Mouse (Mus musculus): ENCODE data around the gene Bag5. TPM values are rescaled to one million over a fixed set of nuclear protein-coding genes. Genes with fewer than 3 reads are reported as not detected.

The Bag5 gene
- polyA plus RNA-seq, 1 experiment from 2014 or later: 36.2 TPM

DNA sequence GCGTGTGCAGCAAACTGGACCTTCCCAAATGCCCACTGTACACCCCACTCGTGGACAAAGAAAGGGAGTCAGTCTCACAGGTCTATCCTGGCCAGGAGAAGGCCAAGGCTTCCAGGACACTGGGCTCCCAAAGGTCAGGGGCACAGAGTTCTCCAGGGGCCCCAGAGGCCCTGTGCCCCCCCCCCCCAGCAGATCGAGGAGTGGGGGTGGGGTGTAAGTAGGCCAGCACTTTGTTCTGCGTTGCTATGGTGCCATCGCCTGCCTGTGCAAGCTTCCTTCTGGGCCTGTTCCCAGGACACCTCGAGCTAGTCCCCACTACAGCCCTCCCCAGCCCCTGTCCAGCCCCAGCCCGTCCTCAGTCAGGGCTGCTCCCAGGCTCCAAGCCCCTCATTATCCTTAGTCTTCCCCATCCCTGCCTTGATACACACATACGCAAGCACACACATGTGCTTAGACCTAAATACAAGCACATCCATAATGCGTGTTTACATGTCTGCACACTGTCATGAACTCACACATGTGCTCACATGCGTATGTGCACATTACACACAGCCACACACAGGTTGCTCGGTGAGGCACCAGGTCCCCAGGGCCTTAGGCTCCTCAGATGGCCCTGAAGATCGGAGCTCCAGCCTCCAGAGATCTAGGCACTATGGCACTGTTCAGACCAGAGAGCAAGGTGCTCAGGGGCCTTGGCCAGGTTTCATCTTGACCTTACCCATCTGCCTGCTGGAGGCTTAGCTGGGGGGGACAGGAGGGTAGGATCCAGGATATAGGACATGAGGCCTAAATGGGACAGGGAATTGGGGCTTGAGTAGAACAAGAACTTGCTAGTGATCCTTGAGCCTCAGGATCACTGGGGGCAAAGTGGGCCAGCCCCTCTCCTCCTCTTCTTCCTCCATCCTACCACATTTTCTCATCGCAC is 17.9 kb downstream of the Bag5 start:
- peak overlapping the region; percentile 17; the same call in 1 of the 2 replicates for H3K9ac ChIP-seq
- no peak overlapping the region for H3K4me2 ChIP-seq
- no peaks in the 10 kb centered on the region for H3K9me3 ChIP-seq (replicated peaks)
- H3K36me3 ChIP-seq: no peaks in the 10 kb centered on the region
- H3K4me3 ChIP-seq: no peak overlapping the region
- 63% methylated on average over 13 of the region's 13 CpGs for WGBS
- peak overlapping the region; percentile 50 for H3K27ac ChIP-seq
- H3K4me1 ChIP-seq (replicated peaks): peaks cover 46% of the 10 kb centered on the region
- ATAC-seq (replicated peaks; ENCODE audit: insufficient number of reproducible peaks, insufficient read depth, low FRiP score, low read depth): no peak
- no peaks in the 10 kb centered on the region for H3K27me3 ChIP-seq

DNA sequence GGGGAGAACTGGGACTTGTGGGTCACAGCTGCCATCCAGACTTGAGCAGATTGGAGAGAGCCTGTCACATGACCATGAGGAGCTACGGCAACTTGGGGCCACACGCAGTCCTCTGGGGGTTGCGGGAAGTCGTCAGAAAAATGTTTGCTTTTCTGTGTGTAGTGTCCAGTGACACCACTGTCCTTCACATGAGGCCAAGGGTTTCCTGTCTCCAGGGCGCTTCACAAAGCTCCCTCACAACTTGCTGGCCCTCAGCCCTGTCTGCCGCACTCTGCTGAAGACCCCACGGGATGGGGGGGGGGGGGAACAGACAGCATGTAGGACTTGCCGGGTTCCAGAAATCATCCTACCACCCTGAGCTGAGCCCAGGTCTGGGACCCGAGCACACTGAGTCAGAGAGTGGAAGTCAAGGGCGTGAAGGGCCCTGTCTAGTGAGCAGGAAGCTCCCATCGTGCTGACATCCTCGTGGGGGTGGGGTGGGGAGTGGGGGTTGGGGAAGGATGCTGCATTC is 18.7 kb downstream of the Bag5 start:
- peak; percentile 24; the same call in 1 of the 2 replicates for ATAC-seq (replicated peaks; ENCODE audit: insufficient number of reproducible peaks, insufficient read depth, low FRiP score, low read depth)
- Histone ChIP-seq H3K4me1 (replicated peaks) (peaks cover 52% of the 10 kb centered on the region), H3K9me3 (replicated peaks) (no peaks in the 10 kb centered on the region), H3K36me3 (no peaks in the 10 kb centered on the region), H3K27me3 (no peaks in the 10 kb centered on the region), H3K4me3 (no peak overlapping the region), H3K9ac (no peak overlapping the region), H3K4me2 (no peak overlapping the region), H3K27ac (peak overlapping the region; percentile 50)
- 23% methylated on average over 12 of the region's 12 CpGs for WGBS

DNA sequence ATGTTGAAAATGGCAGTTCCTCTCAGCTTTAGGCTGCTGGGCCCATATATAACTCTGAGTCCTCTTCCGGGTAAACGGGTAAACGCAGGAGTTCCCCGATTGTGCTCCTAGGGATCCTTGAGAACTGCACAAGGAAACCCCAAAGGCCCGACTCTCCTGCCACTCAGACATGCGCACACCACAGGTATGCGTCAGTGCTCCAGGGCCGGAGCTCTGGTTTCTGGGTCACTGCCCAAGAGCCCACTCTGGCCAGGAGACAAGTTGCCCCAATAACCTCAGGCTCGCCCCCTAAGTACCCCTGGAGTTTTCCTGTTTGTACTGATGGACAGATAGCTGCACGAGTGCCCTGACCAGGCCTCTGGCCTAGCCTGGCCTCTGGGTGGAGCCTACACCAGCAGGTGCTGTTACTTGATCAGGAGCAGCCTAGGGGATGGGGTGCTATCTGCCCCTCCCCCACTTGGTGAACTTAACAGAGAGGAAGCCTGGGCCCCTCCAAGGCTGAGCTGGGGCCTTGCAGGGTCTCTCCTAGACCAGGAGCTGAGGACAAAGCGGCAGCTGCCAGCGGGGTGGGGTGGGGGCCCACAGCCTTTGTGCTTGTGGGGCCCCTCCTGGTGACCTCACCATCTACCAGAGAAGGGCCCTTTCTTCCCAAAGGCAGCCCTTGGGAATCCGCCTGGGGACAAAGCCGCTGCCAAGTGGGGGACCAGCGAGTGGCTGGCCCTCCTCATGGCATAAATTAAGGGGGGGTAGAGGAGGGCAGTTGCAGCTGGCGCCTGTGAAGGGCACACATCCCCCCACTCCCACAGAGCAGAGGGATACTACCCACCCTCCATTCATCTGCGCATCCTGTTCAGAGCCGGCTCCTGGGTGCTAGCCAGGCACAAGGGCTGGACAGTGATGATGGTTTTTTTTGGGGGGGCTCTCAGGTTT is 19.5 kb downstream of the Bag5 start:
- 57% methylated on average over 18 of the region's 18 CpGs for WGBS
- Histone ChIP-seq H3K36me3 (no peaks in the 10 kb centered on the region), H3K27me3 (no peaks in the 10 kb centered on the region), H3K4me1 (replicated peaks) (peaks cover 56% of the 10 kb centered on the region), H3K9ac (no peak overlapping the region), H3K27ac (peak overlapping the region; percentile 50), H3K4me3 (no peak overlapping the region), H3K4me2 (no peak overlapping the region), H3K9me3 (replicated peaks) (no peaks in the 10 kb centered on the region)
- ATAC-seq (replicated peaks; ENCODE audit: insufficient number of reproducible peaks, insufficient read depth, low FRiP score, low read depth): no peak

DNA sequence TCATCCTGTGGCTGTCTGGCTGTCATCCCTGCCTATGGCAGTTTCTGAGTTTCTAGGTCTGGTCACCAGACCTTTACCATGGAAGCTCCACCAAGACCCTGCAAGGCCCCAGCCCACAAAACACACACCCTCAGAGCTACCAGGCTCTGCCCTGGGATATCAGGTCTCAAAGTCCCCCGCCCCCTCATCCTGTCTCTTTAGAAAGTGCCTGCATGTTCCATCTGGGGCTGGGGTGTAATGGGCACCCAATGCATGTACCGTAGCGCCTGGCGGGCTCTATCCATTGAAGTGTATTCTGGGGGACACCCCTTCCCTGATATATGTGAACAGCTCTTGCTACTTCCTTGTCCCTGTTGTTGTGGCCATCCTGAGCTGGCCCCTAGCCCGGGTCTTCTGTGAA is 20.2 kb downstream of the Bag5 start:
- H3K4me2 ChIP-seq: no peak overlapping the region

DNA sequence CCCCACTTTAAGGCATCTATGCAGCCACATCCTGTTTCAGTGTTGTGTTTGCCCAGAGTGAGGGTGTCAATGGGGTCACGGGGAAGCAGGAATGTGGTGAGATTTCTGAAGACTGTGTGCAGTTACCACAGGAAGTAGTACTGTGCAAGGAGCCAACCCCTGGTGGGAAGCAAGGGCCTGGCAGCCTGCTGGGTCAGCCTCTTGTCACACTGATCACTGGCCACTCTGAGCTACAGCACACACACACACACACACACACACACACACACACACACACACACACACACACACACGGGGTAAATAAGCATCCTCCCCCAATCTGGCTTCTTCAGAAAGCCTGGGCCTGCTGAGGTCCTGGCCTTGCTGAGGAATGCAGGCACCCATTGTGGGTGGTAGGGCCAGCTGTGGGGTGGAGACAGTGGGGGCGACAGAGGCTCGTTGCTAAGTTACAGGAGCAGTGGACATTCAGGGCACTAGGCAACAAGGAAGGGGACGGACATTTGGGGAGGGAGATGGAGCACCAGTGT is 21.6 kb downstream of the Bag5 start:
- peaks cover 74% of the 10 kb centered on the region for H3K4me1 ChIP-seq (replicated peaks)
- 0 out of 2 replicates have a peak overlapping the region, but pooled peaks have one; percentile 40 for H3K27ac ChIP-seq
- H3K9me3 ChIP-seq (replicated peaks): no peaks in the 10 kb centered on the region
- H3K27me3 ChIP-seq: no peaks in the 10 kb centered on the region
- H3K4me3 ChIP-seq: no peak overlapping the region
- no peaks in the 10 kb centered on the region for H3K36me3 ChIP-seq
- no peak overlapping the region for H3K4me2 ChIP-seq
- no peak for ATAC-seq (replicated peaks; ENCODE audit: insufficient number of reproducible peaks, insufficient read depth, low FRiP score, low read depth)
- WGBS: 28% methylated on average over 5 of the region's 5 CpGs
- no peak overlapping the region for H3K9ac ChIP-seq

More for the DNA sequence above, 20.2 kb downstream of the Bag5 start:
- H3K27me3 ChIP-seq: no peaks in the 10 kb centered on the region
- ATAC-seq (replicated peaks; ENCODE audit: insufficient number of reproducible peaks, insufficient read depth, low FRiP score, low read depth): no peak
- H3K4me3 ChIP-seq: no peak overlapping the region
- WGBS: 90% methylated on average over 5 of the region's 5 CpGs
- no peak overlapping the region for H3K9ac ChIP-seq
- H3K36me3 ChIP-seq: no peaks in the 10 kb centered on the region
- peaks cover 59% of the 10 kb centered on the region for H3K4me1 ChIP-seq (replicated peaks)
- H3K9me3 ChIP-seq (replicated peaks): no peaks in the 10 kb centered on the region
- H3K27ac ChIP-seq: no peak overlapping the region

DNA sequence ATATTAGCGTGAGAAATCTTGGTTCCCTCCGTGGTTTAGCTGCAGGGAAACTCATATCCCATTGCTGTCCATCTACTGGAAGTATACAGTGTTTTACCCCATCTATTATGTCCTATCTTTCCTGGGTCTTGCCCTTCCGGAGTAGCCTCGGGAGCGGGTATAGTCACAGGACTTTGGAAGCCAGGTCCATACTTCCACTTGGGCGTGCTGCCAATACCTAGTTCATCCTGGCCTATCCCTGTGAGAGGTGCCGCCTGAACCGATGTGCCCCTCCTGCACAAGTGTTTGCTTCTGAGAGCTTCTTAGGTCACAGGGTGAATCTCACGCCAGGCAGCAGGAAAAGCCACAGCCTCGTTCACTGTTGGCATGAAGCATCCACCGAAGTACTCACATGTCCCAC is 23.6 kb downstream of the Bag5 start:
- 52% methylated on average over 11 of the region's 11 CpGs for WGBS
- H3K4me3 ChIP-seq: no peak overlapping the region
- H3K36me3 ChIP-seq: no peaks in the 10 kb centered on the region
- ATAC-seq (replicated peaks; ENCODE audit: insufficient number of reproducible peaks, insufficient read depth, low FRiP score, low read depth): no peak
- H3K27me3 ChIP-seq: no peaks in the 10 kb centered on the region
- H3K4me2 ChIP-seq: no peak overlapping the region
- peaks cover 66% of the 10 kb centered on the region for H3K4me1 ChIP-seq (replicated peaks)
- no peak overlapping the region for H3K9ac ChIP-seq
- H3K27ac ChIP-seq: no peak overlapping the region
- H3K9me3 ChIP-seq (replicated peaks): no peaks in the 10 kb centered on the region

DNA sequence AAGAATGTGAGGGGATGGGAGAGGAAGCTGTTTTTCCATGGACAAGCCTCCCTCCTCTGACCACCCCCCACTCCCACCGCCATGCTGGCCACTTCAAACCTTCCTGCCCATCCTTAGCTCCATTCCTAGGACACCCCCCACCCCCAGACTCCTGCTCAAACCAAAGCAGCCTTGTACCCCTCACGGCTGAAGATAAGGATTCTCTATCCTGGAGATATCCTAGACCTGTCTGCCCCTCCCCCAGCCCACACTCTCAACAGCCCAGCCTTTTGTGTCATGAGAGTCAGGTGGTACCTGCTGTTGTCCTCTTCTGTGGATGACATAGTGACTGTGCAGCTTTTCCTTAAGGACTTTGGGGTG is 25.0 kb downstream of the Bag5 start:
- ATAC-seq (replicated peaks; ENCODE audit: insufficient number of reproducible peaks, insufficient read depth, low FRiP score, low read depth): no peak
- peaks cover 60% of the 10 kb centered on the region for H3K4me1 ChIP-seq (replicated peaks)
- no peaks in the 10 kb centered on the region for H3K27me3 ChIP-seq
- H3K4me3 ChIP-seq: no peak overlapping the region
- no peaks in the 10 kb centered on the region; the same call in 1 of the 2 replicates for H3K36me3 ChIP-seq
- H3K4me2 ChIP-seq: peak overlapping the region; percentile 39
- peak overlapping the region; percentile 98 for H3K27ac ChIP-seq
- WGBS: 17% methylated on average over 2 of the region's 2 CpGs
- no peak overlapping the region for H3K9ac ChIP-seq
- no peaks in the 10 kb centered on the region for H3K9me3 ChIP-seq (replicated peaks)

DNA sequence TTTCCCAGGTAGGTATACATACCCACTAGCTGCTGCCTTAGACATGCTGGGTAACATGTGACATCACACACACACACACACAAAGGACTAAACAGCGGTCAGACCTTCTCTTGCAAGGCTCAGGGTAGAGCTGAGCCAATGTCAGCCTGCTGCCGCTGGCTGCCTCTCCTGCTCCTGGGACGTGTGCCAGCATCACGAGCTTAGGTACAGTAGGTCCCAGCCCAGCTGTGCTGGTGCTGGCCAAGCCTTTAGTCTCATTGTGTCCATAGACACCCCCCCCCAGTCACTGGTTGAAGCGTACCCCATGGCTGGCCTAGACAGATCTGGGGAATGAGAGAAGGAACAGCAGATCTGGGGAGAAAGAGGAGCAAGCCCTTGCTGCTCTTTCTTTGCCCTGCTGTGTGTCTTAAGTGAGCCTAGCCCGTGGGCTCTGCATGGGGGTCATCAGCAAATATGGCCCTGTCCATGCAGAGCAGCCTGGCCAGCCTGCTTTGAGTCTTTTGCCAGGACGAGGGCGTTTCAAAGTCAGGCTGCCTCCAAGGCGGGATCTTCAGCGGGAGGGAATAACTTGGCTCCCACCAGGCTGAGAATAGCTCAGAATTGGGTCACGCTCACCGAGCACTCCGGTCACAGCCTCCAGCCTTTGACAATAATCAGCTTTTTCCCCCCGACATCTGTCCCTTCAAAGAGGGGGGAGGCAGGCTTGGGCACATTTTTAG is 25.5 kb downstream of the Bag5 start:
- H3K4me1 ChIP-seq (replicated peaks): peaks cover 61% of the 10 kb centered on the region
- no peaks in the 10 kb centered on the region; the same call in 1 of the 2 replicates for H3K36me3 ChIP-seq
- no peaks in the 10 kb centered on the region for H3K9me3 ChIP-seq (replicated peaks)
- 11% methylated on average over 14 of the region's 14 CpGs for WGBS
- H3K4me3 ChIP-seq: no peak overlapping the region
- peak; percentile 89 for ATAC-seq (replicated peaks; ENCODE audit: insufficient number of reproducible peaks, insufficient read depth, low FRiP score, low read depth)
- peak overlapping the region; percentile 39 for H3K4me2 ChIP-seq
- H3K9ac ChIP-seq: 0 out of 2 replicates have a peak overlapping the region, but pooled peaks have one; percentile 37
- no peaks in the 10 kb centered on the region for H3K27me3 ChIP-seq
- peak overlapping the region; percentile 98 for H3K27ac ChIP-seq

DNA sequence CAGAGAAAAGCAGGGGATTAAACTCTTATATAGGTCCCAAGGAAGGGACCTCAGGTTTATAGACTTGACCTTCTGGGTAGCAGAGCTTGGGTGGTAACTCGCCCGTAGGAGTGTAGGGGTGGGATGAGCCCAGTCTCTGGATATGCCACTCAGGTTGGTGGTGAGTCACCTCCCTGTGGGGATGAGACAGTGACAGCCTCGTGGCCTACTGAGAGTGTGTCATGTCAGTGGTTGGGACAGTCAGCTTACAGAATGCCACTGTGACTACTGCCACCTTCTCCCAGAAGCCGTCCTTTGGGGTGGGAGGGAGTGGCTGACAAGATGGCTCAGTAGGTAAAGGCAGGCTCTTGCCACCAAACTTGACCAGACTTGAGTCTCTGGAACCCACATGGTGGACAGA is 26.7 kb downstream of the Bag5 start:
- no peak overlapping the region for H3K4me3 ChIP-seq
- ATAC-seq (replicated peaks; ENCODE audit: insufficient number of reproducible peaks, insufficient read depth, low FRiP score, low read depth): no peak
- H3K4me1 ChIP-seq (replicated peaks): peaks cover 66% of the 10 kb centered on the region
- H3K9me3 ChIP-seq (replicated peaks): no peaks in the 10 kb centered on the region
- H3K27ac ChIP-seq: peak overlapping the region; percentile 98
- WGBS: 82% methylated on average over 4 of the region's 4 CpGs
- no peak overlapping the region for H3K9ac ChIP-seq
- H3K36me3 ChIP-seq: no peaks in the 10 kb centered on the region; the same call in 1 of the 2 replicates
- no peaks in the 10 kb centered on the region for H3K27me3 ChIP-seq
- no peak overlapping the region for H3K4me2 ChIP-seq

DNA sequence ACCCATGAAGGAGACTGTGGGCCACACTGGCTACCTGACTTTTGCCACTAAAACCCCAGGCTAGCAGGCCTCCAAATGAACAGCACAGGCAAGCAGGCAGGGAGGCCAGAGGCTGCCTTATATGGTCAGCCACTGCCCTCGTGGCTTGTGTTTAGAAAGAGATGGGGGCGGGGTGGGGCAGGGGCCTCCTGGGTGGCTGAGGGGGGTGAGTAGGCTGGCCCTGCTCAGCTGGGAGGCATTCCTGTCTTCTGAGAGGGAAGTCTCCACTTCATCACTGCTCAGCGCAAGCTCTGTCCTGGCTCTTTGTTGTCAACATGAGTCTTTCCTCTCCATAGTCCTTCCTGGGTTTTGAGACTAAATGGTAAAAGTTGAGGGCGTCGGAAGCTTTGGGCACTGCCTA is 30.3 kb downstream of the Bag5 start:
- Histone ChIP-seq H3K27ac (peak overlapping the region; percentile 90), H3K9me3 (replicated peaks) (no peaks in the 10 kb centered on the region), H3K9ac (peak overlapping the region; percentile 34; the same call in 1 of the 2 replicates), H3K4me1 (replicated peaks) (peaks cover 55% of the 10 kb centered on the region), H3K4me2 (no peak overlapping the region), H3K36me3 (no peaks in the 10 kb centered on the region; the same call in 1 of the 2 replicates), H3K27me3 (no peaks in the 10 kb centered on the region), H3K4me3 (no peak overlapping the region)
- 36% methylated on average over 5 of the region's 5 CpGs for WGBS
- ATAC-seq (replicated peaks; ENCODE audit: insufficient number of reproducible peaks, insufficient read depth, low FRiP score, low read depth): peak; percentile 19
